11 mouse cellular contexts compared by ENCODE assay signal in the genomic region with DNA sequence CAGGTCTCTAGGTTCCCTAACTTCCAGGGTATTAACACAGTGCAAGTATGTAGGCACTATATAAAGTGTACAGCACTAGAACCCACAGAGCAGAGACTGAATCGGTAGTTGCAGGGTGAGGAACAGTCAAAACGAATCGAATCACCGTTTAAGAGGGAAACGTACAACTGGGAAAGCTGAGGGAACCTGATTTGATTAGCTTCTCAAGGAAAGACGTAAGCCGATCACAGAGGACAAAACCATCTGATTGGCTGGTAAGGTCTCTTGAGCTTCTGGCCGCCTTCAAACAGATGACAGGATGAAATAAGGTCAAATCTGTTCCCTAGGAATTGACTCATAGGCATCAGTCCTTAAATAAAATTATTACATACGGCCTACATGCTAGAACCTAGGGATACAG.
A peak's percentile ranks its signal among the peaks of the same experiment; 100 is the strongest.
DNase-seq lines count a peak whose midpoint lies in the region; ATAC-seq lines count a peak whose summit lies in the region.
"Had no signal": no experiment of that assay in that cellular context is flagged by ENCODE, and none has a peak within 500 bp of the region (broad histone marks: within the 10 kb centered on the region; RNA-seq: fewer than 3 reads in every experiment).

No protein-coding gene starts in this region.

- H3K4me2 ChIP-seq in heart, embryonic 14.5 days (ENCODE audit: low read length) = no peak overlapping the region
- no peak overlapping the region for H3K4me2 ChIP-seq in limb, embryonic 11.5 days (ENCODE audit: low read depth, severe bottlenecking)
- no peak overlapping the region for H3K4me2 ChIP-seq in embryonic facial prominence, embryonic 12.5 days (replicated peaks)
- 0 out of 2 replicates have a peak overlapping the region, but pooled peaks have one; percentile 14 for H3K4me2 ChIP-seq in limb, embryonic 13.5 days (replicated peaks)

- H3K9ac ChIP-seq in heart, embryonic 14.5 days (ENCODE audit: low read length) = no peak overlapping the region; the same call in 1 of the 2 replicates
- no peak overlapping the region for H3K9ac ChIP-seq in limb, embryonic 11.5 days (ENCODE audit: low read length)
- H3K9ac ChIP-seq in embryonic facial prominence, embryonic 12.5 days = no peak overlapping the region
- H3K9ac ChIP-seq in limb, embryonic 13.5 days = no peak overlapping the region

- H3K4me3 ChIP-seq in heart, embryonic 14.5 days (ENCODE audit: control insufficient read depth in 1 of 2, insufficient read depth in 1 of 2, low read depth in 1 of 2, low read length in 2 of 2) = no peak overlapping the region
- H3K4me3 ChIP-seq in limb, embryonic 11.5 days (ENCODE audit: low read depth, low read length) = no peak overlapping the region
- H3K4me3 ChIP-seq in limb, embryonic 10.5 days = no peak overlapping the region
- no peak overlapping the region for H3K4me3 ChIP-seq in embryonic facial prominence, embryonic 12.5 days
- H3K4me3 ChIP-seq in limb, embryonic 13.5 days = no peak overlapping the region

- 90% methylated on average over 9 of the region's 9 CpGs for WGBS in heart, embryonic 14.5 days
- 76% methylated on average over 9 of the region's 9 CpGs for WGBS in limb, embryonic 11.5 days
- 85% methylated on average over 9 of the region's 9 CpGs for whole genome bisulfite sequencing in limb, embryonic 10.5 days
- WGBS in embryonic facial prominence, embryonic 12.5 days = 57% methylated on average over 9 of the region's 9 CpGs
- 64% methylated on average over 9 of the region's 9 CpGs for WGBS in limb, embryonic 13.5 days

- no peaks in the 10 kb centered on the region for H3K9me3 ChIP-seq in heart, embryonic 14.5 days (ENCODE audit: control insufficient read depth, low read length)
- H3K9me3 ChIP-seq in limb, embryonic 11.5 days (ENCODE audit: control insufficient read depth, low read length) = no peaks in the 10 kb centered on the region
- H3K9me3 ChIP-seq in limb, embryonic 10.5 days (replicated peaks) = no peaks in the 10 kb centered on the region
- no peaks in the 10 kb centered on the region for H3K9me3 ChIP-seq in embryonic facial prominence, embryonic 12.5 days
- H3K9me3 ChIP-seq in limb, embryonic 13.5 days = no peaks in the 10 kb centered on the region

- no peak for DNase-seq in heart, postnatal 4 days
- no peak for DNase-seq in limb, embryonic 11.5 days (ENCODE audit: low spot score)
- DNase-seq in limb, embryonic 10.5 days (ENCODE audit: low spot score) = no peak
- no peak for DNase-seq in gastrocnemius, postnatal 36 days
- DNase-seq: cerebellum, adult 9-10 months; right cerebral cortex, adult 18-20 months had no signal

- no peaks in the 10 kb centered on the region for H3K27me3 ChIP-seq in heart, embryonic 14.5 days (ENCODE audit: control insufficient read depth, insufficient read depth, low read length)
- H3K27me3 ChIP-seq in limb, embryonic 11.5 days (ENCODE audit: control insufficient read depth, insufficient read depth, low read length) = no peaks in the 10 kb centered on the region
- H3K27me3 ChIP-seq in limb, embryonic 10.5 days (ENCODE audit: low read depth, poor library complexity, severe bottlenecking) = no peaks in the 10 kb centered on the region
- no peaks in the 10 kb centered on the region for H3K27me3 ChIP-seq in embryonic facial prominence, embryonic 12.5 days
- no peaks in the 10 kb centered on the region for H3K27me3 ChIP-seq in limb, embryonic 13.5 days

- no peaks in the 10 kb centered on the region for H3K36me3 ChIP-seq in heart, embryonic 14.5 days (ENCODE audit: control insufficient read depth, insufficient read depth, low read length)
- no peaks in the 10 kb centered on the region for H3K36me3 ChIP-seq in limb, embryonic 11.5 days (ENCODE audit: control insufficient read depth, insufficient read depth, low read length)
- no peaks in the 10 kb centered on the region for H3K36me3 ChIP-seq in limb, embryonic 10.5 days
- H3K36me3 ChIP-seq in embryonic facial prominence, embryonic 12.5 days = no peaks in the 10 kb centered on the region
- H3K36me3 ChIP-seq in limb, embryonic 13.5 days = no peaks in the 10 kb centered on the region

- no peak for ATAC-seq in heart, embryonic 14.5 days (ENCODE audit: insufficient number of reproducible peaks, insufficient read depth, low FRiP score, low read depth)
- no peak for ATAC-seq in limb, embryonic 11.5 days (ENCODE audit: insufficient number of reproducible peaks, low FRiP score, low TSS enrichment, low read depth)
- no peak for ATAC-seq in embryonic facial prominence, embryonic 12.5 days (ENCODE audit: insufficient number of reproducible peaks, insufficient read depth, low FRiP score, low TSS enrichment)
- no peak for ATAC-seq in limb, embryonic 13.5 days (ENCODE audit: low FRiP score, low read depth)
- no peak for ATAC-seq in erythroid progenitor cell, adult 5-6 weeks (replicated peaks; ENCODE audit: low FRiP score, poor library complexity, severe bottlenecking)
- ATAC-seq: CD4-positive, CD25-positive, alpha-beta regulatory T cell, adult 4 months had no signal

- intact Hi-C loops in gastrocnemius, postnatal 36 days (cut with DNase I) = loop anchor here (5.0 kb wide), 1 partner anchor 33 kb away; no protein-coding TSS in a partner anchor

- peak overlapping the region; percentile 8 to 50; a peak in 1 of 4 replicates for H3K27ac ChIP-seq in heart, embryonic 14.5 days (replicated peaks in 1 of 2; ENCODE audit: control insufficient read depth in 1 of 2, insufficient read depth in 1 of 2, low read depth in 2 of 2, low read length in 2 of 2)
- 0 out of 2 replicates have a peak overlapping the region, but pooled peaks have one; percentile 4 for H3K27ac ChIP-seq in limb, embryonic 11.5 days (replicated peaks; ENCODE audit: low read depth, low read length)
- H3K27ac ChIP-seq in limb, embryonic 10.5 days = no peak overlapping the region
- peak overlapping the region; percentile 56 for H3K27ac ChIP-seq in embryonic facial prominence, embryonic 12.5 days
- peak overlapping the region; percentile 69; the same call in 1 of the 2 replicates for H3K27ac ChIP-seq in limb, embryonic 13.5 days

- peaks cover 19% of the 10 kb centered on the region in 2 experiments for H3K4me1 ChIP-seq in heart, embryonic 14.5 days (ENCODE audit: control insufficient read depth in 2 of 2, insufficient read depth in 2 of 2, low read length in 2 of 2)
- H3K4me1 ChIP-seq in limb, embryonic 11.5 days (ENCODE audit: control insufficient read depth, insufficient read depth, low read length) = no peaks in the 10 kb centered on the region
- H3K4me1 ChIP-seq in limb, embryonic 10.5 days = peaks cover 23% of the 10 kb centered on the region
- peaks cover 19% of the 10 kb centered on the region; the same call in 1 of the 2 replicates for H3K4me1 ChIP-seq in embryonic facial prominence, embryonic 12.5 days
- peaks cover 25% of the 10 kb centered on the region for H3K4me1 ChIP-seq in limb, embryonic 13.5 days
